In the genomic region with DNA sequence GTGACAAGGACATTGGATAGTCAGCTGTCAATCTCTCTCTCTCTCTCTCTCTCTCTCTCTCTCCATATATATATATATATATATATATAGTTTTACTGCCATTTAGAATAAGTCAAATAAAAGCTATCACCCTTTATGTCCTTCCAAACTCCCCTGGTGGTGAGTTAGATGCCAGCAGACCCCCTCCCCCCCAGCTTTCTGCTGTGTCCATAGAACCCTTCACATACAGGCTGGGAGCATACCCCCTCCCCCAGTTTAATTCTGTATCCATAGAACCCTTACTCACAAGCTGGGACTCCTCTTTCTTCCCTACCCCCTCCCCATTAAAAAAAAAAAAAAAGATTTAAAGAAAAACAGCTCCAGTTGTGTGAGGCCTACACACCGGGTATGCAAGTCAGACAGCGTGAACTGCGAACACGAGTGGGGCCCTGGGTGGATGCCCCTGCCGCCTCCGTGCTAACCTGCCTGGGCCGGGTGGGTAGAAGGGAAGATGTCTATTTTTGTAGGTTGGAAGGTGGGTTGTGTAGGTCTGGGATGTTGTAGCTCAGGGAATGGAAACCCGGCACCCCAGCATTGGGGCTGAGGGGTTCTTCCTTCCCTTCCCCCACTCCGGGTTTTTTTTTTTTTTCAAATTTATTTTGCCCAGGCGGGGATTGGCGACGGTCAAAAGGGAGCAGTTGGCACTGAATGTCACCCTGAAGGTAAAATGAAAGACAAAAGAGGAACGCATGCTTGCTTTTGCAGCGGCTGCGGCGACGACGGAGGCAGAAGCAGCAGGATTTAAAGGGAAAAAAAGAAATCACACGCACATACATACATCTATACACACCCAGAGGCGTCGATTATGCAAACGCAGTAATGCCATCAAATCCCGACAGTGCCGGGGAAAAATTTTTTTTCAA, we compare ENCODE assay signal across 9 mouse cellular contexts. TPM values are rescaled to one million over a fixed set of nuclear protein-coding genes. Genes with fewer than 3 reads are reported as not detected.
A peak's percentile ranks its signal among the peaks of the same experiment; 100 is the strongest.
DNase-seq lines count a peak whose midpoint lies in the region; ATAC-seq and TF ChIP-seq lines count a peak whose summit lies in the region.
"Had no signal": no experiment of that assay in that cellular context is flagged by ENCODE, and none has a peak within 500 bp of the region (broad histone marks: within the 10 kb centered on the region; RNA-seq: fewer than 3 reads in every experiment).

No protein-coding gene starts in this region.

- H3K4me3 ChIP-seq in embryonic facial prominence, embryonic 11.5 days (ENCODE audit: low read depth, low read length) = peak overlapping the region; percentile 60
- peak overlapping the region; percentile 47 for H3K4me3 ChIP-seq in hindbrain, embryonic 11.5 days (ENCODE audit: low read depth, low read length)
- H3K4me3 ChIP-seq in liver, embryonic 15.5 days (replicated peaks) = peak overlapping the region; percentile 47; the same call in 1 of the 2 replicates
- no peak overlapping the region for H3K4me3 ChIP-seq in thymus, adult 2 months (ENCODE audit: control insufficient read depth, insufficient read depth, low read length)

- H3K9me3 ChIP-seq in embryonic facial prominence, embryonic 11.5 days (replicated peaks; ENCODE audit: control insufficient read depth, low read length) = no peaks in the 10 kb centered on the region
- H3K9me3 ChIP-seq in hindbrain, embryonic 11.5 days (ENCODE audit: control insufficient read depth, low read length) = no peaks in the 10 kb centered on the region
- no peaks in the 10 kb centered on the region for H3K9me3 ChIP-seq in liver, embryonic 15.5 days (replicated peaks)

- TF ChIP-seq CTCF in thymus, adult 2 months (IDR thresholded peaks at IDR 0.05; ENCODE audit: borderline replicate concordance, control insufficient read depth, extremely low read depth, insufficient read depth, low read length, poor library complexity) = no peak

- H3K27ac ChIP-seq in embryonic facial prominence, embryonic 11.5 days (replicated peaks; ENCODE audit: low read depth, low read length) = no peak overlapping the region
- H3K27ac ChIP-seq in hindbrain, embryonic 11.5 days (ENCODE audit: low read depth, low read length) = no peak overlapping the region
- no peak overlapping the region for H3K27ac ChIP-seq in liver, embryonic 15.5 days (replicated peaks)
- no peak overlapping the region for H3K27ac ChIP-seq in thymus, adult 2 months (ENCODE audit: control insufficient read depth, insufficient read depth, low read length)

- DNase-seq in layer of hippocampus, postnatal 25 days (ENCODE audit: extremely low spot score in 1 of 2, low spot score in 1 of 2) = peak; percentile 14 to 22
- DNase-seq in layer of hippocampus, adult 9-11 months = no peak
- DNase-seq in embryonic facial prominence, embryonic 11.5 days (ENCODE audit: low spot score) = peak; percentile 27
- peak; percentile 33 for DNase-seq in hindbrain, embryonic 11.5 days (ENCODE audit: low spot score)
- DNase-seq in thymus, adult 2 months = no peak
- DNase-seq in embryo, embryonic 9.5 days (ENCODE audit: extremely low spot score) = no peak

- H3K36me3 ChIP-seq in embryonic facial prominence, embryonic 11.5 days (replicated peaks; ENCODE audit: control insufficient read depth, insufficient read depth, low read depth, low read length) = no peaks in the 10 kb centered on the region
- no peaks in the 10 kb centered on the region for H3K36me3 ChIP-seq in hindbrain, embryonic 11.5 days (ENCODE audit: control insufficient read depth, insufficient read depth, low read length)
- H3K36me3 ChIP-seq in liver, embryonic 15.5 days (replicated peaks) = no peaks in the 10 kb centered on the region
- no peaks in the 10 kb centered on the region for H3K36me3 ChIP-seq in thymus, adult 2 months (ENCODE audit: control insufficient read depth, insufficient read depth, low read length)

- TF ChIP-seq POLR2A in thymus, adult 2 months (IDR thresholded peaks at IDR 0.05; ENCODE audit: control insufficient read depth, extremely low read depth, insufficient read depth, low read length, poor library complexity) = no peak

- peaks cover 3% of the 10 kb centered on the region for H3K4me1 ChIP-seq in embryonic facial prominence, embryonic 11.5 days (ENCODE audit: control insufficient read depth, insufficient read depth, low read length)
- H3K4me1 ChIP-seq in hindbrain, embryonic 11.5 days (replicated peaks; ENCODE audit: control insufficient read depth, insufficient read depth, low read length) = peaks cover 2% of the 10 kb centered on the region; the same call in 1 of the 2 replicates
- H3K4me1 ChIP-seq in liver, embryonic 15.5 days (replicated peaks) = no peaks in the 10 kb centered on the region
- H3K4me1 ChIP-seq in thymus, adult 2 months (replicated peaks; ENCODE audit: control insufficient read depth, insufficient read depth, low read length) = no peaks in the 10 kb centered on the region

- no peaks in the 10 kb centered on the region for H3K27me3 ChIP-seq in embryonic facial prominence, embryonic 11.5 days (ENCODE audit: control insufficient read depth, insufficient read depth, low read length)
- no peaks in the 10 kb centered on the region for H3K27me3 ChIP-seq in hindbrain, embryonic 11.5 days (ENCODE audit: control insufficient read depth, insufficient read depth, low read length)
- peaks cover 28% of the 10 kb centered on the region for H3K27me3 ChIP-seq in liver, embryonic 15.5 days
- H3K27me3 ChIP-seq in thymus, adult 2 months (ENCODE audit: control insufficient read depth, insufficient read depth, low read length) = no peaks in the 10 kb centered on the region; the same call in 1 of the 2 replicates
- H3K27me3 ChIP-seq: Patski had no signal

- 10% methylated on average over 24 of the region's 24 CpGs for WGBS in embryonic facial prominence, embryonic 11.5 days
- WGBS in hindbrain, embryonic 11.5 days = 7% methylated on average over 24 of the region's 24 CpGs
- 15% methylated on average over 24 of the region's 24 CpGs for WGBS in liver, embryonic 15.5 days (ENCODE audit: insufficient replicate concordance)
- WGBS in thymus, adult 2 months = 25% methylated on average over 24 of the region's 24 CpGs

- peak overlapping the region; percentile 78; the same call in 1 of the 2 replicates for H3K9ac ChIP-seq in embryonic facial prominence, embryonic 11.5 days (replicated peaks; ENCODE audit: low read length)
- peak overlapping the region; percentile 88 for H3K9ac ChIP-seq in hindbrain, embryonic 11.5 days (ENCODE audit: low read depth, low read length)
- no peak overlapping the region for H3K9ac ChIP-seq in liver, embryonic 15.5 days

- no peak for ATAC-seq in embryonic facial prominence, embryonic 11.5 days (replicated peaks; ENCODE audit: insufficient number of reproducible peaks, low FRiP score, low TSS enrichment, low read depth)
- peak; percentile 41 for ATAC-seq in hindbrain, embryonic 11.5 days (ENCODE audit: low FRiP score)
- no peak for ATAC-seq in liver, embryonic 15.5 days (ENCODE audit: insufficient read depth)
- no peak for ATAC-seq in inflammation-experienced regulatory T-cells, adult 6 months

- H3K4me2 ChIP-seq in embryonic facial prominence, embryonic 11.5 days (ENCODE audit: low read depth, low read length) = peak overlapping the region; percentile 99
- H3K4me2 ChIP-seq in hindbrain, embryonic 11.5 days (replicated peaks; ENCODE audit: low read depth, low read length) = peak overlapping the region; percentile 78
- H3K4me2 ChIP-seq in liver, embryonic 15.5 days = peak overlapping the region; percentile 70

RNA-seq across cellular contexts. Expression of a gene that starts 42.4 kb away (rescaled TPM):
- total RNA-seq in layer of hippocampus, postnatal 25 days (2021) = 10 to 100 TPM; 12.0 to 12.6 TPM
- 1.5 and 2.2 TPM in 2 replicates for polyA plus RNA-seq in embryonic facial prominence, embryonic 11.5 days (2014; fragmentation: Nextera tagmentation; extraction: Ambion mirVana)
- polyA plus RNA-seq in hindbrain, embryonic 11.5 days (2014; fragmentation: Nextera tagmentation; extraction: Ambion mirVana) = 10.2 and 14.6 TPM in 2 replicates
- polyA plus RNA-seq in liver, embryonic 15.5 days (2015; fragmentation: Nextera tagmentation; extraction: Ambion mirVana) = 0.15 and 0.22 TPM in 2 replicates
- 0.48 and 1.0 TPM in 2 replicates for polyA plus RNA-seq in thymus, adult 2 months (2012; rRNA removed)
- polyA plus RNA-seq in inflammation-experienced regulatory T-cells, adult 6 months (2017; shearing (Covaris generic)) = not detected

Comparison
In these comparisons a context has a peak if more than half of its experiments do, and no peak if none do; other contexts are left out.
1. DNase-seq: peak in layer of hippocampus, postnatal 25 days (2 of 2), embryonic facial prominence, embryonic 11.5 days (single experiment) and hindbrain, embryonic 11.5 days (single experiment); none in layer of hippocampus, adult 9-11 months (single experiment), thymus, adult 2 months (single experiment) and embryo, embryonic 9.5 days (single experiment).
2. Peak in every context shown above with its lines, with median percentiles within 50 percentile points of each other: H3K4me2 ChIP-seq.